Mouse (Mus musculus): ENCODE results near the gene Sort1.
"Not testable (repeated sequence)": the region's sequence is repeated elsewhere in the genome, so short reads cannot be mapped to it uniquely, and the experiment has no call there.

Gene Sort1

DNA sequence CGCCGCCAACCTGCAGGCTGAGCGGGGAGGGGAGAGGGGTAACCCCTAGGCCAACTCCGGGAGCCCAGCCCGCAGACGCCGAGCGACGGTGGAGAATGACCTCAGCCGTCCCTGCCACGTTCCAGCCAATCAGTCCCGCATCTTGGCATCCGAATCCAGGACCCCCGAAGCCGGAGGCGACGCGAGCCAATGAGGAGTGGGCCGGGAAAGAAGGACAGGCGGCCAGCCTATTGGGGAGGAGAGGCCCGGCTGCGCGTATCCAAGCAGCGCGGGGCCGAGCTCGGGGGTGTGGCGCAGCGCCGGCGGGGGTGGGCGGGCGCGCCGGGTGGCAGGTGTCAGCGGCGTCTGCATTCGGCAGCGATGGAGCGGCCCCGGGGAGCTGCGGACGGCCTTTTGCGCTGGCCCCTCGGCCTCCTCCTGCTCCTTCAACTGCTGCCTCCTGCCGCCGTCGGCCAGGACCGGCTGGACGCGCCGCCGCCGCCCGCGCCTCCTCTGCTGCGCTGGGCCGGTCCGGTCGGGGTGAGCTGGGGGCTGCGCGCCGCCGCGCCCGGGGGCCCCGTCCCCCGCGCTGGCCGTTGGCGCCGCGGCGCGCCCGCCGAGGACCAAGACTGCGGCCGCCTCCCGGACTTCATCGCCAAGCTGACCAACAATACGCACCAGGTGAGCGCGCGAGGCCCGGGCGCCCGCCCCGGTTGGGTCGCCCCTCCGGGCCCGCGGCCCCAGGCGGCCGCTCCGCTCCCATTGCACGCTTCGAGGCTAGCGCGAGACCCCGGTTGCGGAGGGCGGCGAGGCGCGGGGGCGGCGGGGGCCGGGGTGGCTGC, at the start of gene Sort1:
Gene Sort1, plus strand, starts transcription at position 302 of the 821 bp plus-strand sequence.
- DNase-seq, result peak; percentile 98

GRCm38 (mm10) chr3:108237474-108238102, 46.3 kb upstream of the Sort1 start:
- DNase-seq, result not testable (repeated sequence)

GRCm38 (mm10) chr3:108241243-108241839, 42.5 kb upstream of the Sort1 start:
- no peak for DNase-seq

GRCm38 (mm10) chr3:108246857-108247256, 37.0 kb upstream of the Sort1 start:
- DNase-seq, result no peak

GRCm38 (mm10) chr3:108256719-108257637, 26.9 kb upstream of the Sort1 start, which contains the start of gene Psma5:
Psma5 (plus strand) TSS chr3:108256926.
- peak; percentile 99 for DNase-seq

DNA sequence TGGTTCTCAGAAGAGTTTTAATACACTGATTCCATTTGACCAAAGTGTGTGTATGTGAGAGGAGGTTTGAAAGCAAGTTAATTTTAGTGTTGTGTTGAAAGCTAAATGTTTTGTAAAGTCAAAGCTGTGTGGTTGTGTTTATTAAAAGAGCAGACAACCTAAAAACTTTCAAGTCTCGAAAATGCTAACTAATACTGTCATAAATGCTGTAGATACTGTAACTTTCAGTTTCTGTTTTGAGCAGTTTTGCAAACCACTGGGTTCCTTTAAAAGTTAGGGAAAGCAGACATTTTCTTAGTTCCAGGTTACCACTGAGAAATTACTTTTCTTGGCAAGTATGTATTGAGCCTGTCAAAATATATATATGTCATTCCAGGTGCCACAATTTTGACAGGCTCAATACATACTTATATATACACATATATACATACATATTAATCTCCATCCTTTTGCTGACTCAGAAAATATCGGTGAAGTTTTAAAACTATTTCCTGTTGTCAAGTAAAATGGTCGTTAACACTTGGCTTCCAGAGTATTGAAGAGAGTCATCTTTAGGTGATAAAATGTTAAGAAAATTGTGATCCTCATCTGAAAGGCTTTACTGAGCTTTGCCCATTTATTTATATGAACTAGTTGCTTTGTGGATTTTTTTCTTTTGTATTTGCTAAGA, 25.9 kb upstream of the Sort1 start:
- DNase-seq, result no peak

- DNase-seq, result no peak
Measured at GRCm38 (mm10) chr3:108259319-108259718, 24.6 kb upstream of the Sort1 start.

- DNase-seq, result not testable (repeated sequence)
Measured at GRCm38 (mm10) chr3:108279495-108279894, 4.4 kb upstream of the Sort1 start.

- peak; percentile 82 for DNase-seq
Measured at GRCm38 (mm10) chr3:108282401-108283240, 1.3 kb upstream of the Sort1 start.

- no peak for DNase-seq
Measured at GRCm38 (mm10) chr3:108283241-108283561, 681 bp upstream of the Sort1 start.

DNA sequence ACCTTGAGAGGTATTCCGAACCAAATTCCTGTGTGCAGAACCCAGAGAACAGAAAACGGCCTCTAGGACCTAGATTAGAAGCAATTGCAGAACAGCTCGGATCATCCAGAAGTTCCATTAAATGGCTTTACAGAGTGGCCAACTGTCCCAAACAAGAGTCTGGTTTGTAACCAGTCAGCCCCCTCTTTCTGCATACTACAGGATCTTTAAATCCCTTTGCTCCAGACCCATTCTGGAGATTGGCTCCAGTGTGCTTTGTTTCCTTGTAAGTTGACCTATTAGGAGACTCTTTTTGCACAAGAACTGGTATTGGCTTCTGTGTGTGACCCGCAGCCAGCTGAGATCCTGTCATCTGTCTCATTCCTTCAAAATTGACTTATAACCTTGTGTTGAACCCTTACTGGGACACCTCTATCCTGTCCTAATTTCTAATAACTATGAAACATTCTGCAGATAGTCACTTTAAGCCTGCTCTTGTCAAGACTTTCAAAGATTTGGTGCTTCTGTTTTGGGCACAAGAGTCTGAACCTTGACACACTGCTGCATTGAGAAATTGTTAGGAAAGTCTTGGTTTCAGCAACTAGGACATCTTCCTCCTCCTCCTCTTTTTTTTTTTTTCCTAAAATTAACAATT, 1.3 kb downstream of the Sort1 start:
- DNase-seq, result no peak

GRCm38 (mm10) chr3:108286671-108287439, 3.0 kb downstream of the Sort1 start:
- no peak for DNase-seq

DNA sequence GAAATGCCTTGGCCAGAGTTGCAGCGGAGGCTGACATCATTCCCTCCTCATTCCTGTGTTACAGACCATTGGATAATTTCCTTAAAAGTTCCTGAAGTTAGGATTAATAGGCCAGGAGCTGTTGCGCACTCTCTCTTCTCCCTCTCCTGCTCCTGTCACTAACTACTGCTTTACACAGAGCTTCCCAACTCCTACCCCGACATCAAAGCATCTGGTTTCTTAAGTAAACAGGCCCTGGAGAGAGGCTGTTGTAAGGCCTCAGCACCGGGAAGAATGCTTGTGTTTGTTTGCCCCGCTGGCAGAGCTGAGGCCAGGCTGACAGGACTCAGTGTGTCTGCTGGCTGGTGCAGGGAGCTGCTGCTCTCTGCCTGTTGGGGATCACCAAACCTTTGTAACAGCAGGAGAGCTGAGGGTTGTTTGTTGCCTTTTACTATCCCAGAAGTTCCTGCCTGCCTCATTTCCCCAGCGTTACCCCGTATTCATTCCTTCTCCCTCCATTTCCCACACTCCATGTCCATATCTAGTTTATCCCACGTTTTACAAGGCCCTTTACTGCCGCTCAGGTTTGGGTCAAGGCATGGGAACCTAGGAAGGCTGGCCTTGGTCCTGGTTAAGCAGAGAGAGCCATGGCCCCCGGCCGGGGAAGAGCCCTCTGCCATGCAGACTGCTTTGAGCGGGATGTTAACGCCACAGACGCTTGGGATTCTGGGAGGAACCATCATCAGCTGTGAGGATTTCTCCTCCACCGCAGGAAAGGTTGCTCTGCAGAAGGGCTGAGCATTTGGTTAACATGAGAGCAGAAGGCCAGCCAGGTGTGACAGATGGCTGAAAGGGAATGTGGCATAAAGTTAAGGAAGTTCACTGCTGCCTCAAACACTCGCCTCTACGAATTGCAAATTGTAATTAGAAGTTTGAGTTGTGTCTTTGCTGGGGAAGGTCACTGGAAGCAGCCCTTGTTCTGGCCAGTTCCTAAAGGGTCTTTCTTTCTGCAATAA, 4.2 kb downstream of the Sort1 start:
- DNase-seq, result peak; percentile 64

DNA sequence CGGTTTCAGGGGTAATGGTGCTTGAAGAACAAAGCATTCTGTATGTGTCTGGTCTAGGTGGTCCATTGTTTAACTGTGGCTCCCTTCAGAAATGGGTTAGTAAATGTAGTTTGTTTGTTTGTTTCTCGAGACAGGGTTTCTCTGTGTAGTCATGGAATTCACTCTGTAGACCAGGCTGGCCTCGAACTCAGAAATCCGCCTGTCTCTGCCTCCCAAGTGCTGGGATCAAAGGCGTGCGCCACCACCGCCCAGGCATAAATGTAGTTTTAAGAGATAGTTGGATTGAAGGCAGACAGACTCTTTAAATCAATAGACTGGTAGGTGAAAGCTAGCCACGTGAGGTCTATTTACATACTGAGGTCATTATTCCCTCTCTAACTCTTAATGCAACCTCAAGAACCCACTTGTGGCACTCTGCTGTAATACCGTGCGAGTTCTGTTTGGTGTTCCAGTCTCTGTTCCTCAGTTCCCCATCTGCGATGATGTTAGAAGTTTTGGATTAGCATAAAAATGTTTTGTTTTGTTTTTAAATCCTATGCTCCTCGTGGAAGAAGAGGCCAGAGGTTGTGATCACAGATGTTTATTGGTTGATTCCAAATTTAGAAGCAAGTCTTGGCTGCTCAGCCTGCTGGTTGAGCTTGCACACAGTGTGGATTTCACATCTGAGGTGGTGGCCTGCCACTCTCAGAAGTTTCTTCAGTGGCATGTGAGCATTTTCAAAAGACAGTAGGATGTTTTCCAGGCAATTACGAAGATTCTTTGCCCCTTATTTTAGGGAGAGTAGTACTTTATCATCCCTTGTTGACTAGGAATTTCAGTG, 5.6 kb downstream of the Sort1 start:
- no peak for DNase-seq

DNA sequence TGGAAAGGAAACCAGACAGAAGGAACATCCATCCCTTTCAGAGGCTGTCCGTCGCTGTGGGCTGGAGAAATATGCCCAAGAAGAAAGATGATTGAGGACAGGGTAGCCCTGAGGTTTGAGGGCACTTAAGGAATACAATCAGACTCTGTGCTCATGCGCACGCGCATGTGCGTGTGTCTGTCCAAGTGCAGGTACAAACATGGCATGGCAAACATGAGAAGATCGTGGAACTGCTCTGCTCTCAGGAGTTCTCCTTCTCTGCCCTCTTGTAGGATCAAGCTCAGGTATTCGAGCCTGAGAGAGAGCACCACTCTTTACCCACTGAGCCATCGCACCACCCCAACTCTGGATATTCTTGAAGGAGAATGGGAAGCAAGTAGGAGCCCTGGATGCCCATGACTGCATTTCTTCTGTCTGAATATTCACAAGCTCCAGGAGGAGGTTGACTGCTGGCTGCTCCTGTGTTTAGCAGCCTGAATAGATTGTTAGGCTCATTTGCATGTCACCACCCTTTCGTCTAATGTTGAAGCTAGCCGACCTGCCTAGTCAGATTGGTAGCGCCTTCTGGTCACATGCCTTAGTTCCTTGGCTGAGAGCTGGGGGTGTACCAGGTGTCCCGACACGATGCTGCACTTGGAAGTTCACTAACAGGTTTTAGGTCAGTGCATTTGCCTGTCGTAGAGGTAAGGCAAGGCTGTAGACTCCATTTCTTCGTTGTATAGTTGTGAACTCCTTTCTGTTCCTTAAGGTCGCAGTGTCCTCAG, 7.3 kb downstream of the Sort1 start:
- DNase-seq, result no peak

GRCm38 (mm10) chr3:108294398-108294797, 10.5 kb downstream of the Sort1 start:
- DNase-seq, result no peak
